Mouse (Mus musculus): Measurements from ENCODE around the gene Rbm3.

GRCm38 (mm10) chrX:8131393-8131792, 14.3 kb downstream of the Rbm3 start:
- TF ChIP-seq CTCF (IDR thresholded peaks at IDR 0.05; ENCODE audit: low read depth, low read length) (no peak), POLR2A (IDR thresholded peaks at IDR 0.05; ENCODE audit: insufficient read depth, low read length) (no peak), EP300 (IDR thresholded peaks at IDR 0.05; ENCODE audit: insufficient read depth, low read depth, low read length) (no peak)
